Mouse (Mus musculus): ENCODE results near the gene Nectin2. TPM values are rescaled to one million over a fixed set of nuclear protein-coding genes. Genes with fewer than 3 reads are reported as not detected.

Nectin2 gene
- polyA plus RNA-seq, 1 experiment = 8.9 TPM

DNA sequence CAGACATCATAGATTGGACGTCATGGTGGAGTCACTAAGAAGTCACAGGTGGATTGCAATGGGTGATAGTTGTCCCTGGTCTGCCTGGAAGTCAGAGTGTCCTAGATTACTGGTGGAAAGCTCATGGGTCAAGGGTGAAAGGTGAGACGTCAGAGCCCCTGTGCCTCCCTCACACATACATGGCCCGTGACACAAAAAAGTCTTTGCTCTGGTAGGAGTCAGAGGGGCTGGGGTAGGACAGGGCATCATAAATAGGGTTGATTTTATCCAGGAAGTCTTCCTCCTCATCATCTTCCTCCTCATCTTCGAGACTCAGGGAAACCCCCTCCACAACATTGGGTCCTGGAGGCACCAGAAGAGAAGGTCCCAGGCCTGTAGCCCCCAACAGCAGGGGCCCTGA, 32.9 kb downstream of the Nectin2 start:
- H3K27me3 ChIP-seq (ENCODE audit: control insufficient read depth, insufficient read depth, low read length) = no peaks in the 10 kb centered on the region
- H3K4me1 ChIP-seq (ENCODE audit: control insufficient read depth, insufficient read depth, low read length) = peaks cover 8% of the 10 kb centered on the region
- no peak overlapping the region for H3K27ac ChIP-seq (ENCODE audit: insufficient read depth, low read length)
- 87% methylated on average over 4 of the region's 4 CpGs for WGBS
- H3K4me3 ChIP-seq (replicated peaks; ENCODE audit: insufficient read depth, low read depth, low read length) = no peak overlapping the region
- TF ChIP-seq POLR2A (IDR thresholded peaks at IDR 0.05; ENCODE audit: borderline replicate concordance, insufficient read depth, low read length) (no peak), CTCF (IDR thresholded peaks at IDR 0.05; ENCODE audit: borderline replicate concordance, insufficient read depth, low read depth, low read length) (no peak)
- DNase-seq = no peak

DNA sequence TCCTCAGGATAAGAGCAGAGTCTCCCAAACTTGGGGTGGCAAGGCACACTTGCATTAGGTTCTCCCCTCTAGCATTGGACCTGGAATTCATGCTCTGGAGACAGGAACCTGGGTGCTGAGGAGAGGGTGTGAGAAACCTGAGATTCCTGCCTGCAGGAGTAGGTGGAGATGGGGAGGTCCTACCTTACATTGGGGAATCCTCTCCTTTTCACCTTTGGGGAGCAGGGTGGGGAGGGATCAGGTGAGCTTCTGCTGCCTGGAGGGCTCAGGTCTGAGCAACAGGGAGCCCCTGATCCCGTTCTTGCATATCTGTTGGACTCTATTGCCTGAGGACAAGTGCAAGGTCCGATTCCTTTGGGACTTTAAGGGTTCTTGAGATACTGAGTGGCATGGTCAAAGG, 33.5 kb downstream of the Nectin2 start:
- no peak overlapping the region for H3K27ac ChIP-seq (ENCODE audit: insufficient read depth, low read length)
- no peaks in the 10 kb centered on the region for H3K27me3 ChIP-seq (ENCODE audit: control insufficient read depth, insufficient read depth, low read length)
- TF ChIP-seq POLR2A (IDR thresholded peaks at IDR 0.05; ENCODE audit: borderline replicate concordance, insufficient read depth, low read length) (no peak), CTCF (IDR thresholded peaks at IDR 0.05; ENCODE audit: borderline replicate concordance, insufficient read depth, low read depth, low read length) (no peak)
- H3K4me1 ChIP-seq (ENCODE audit: control insufficient read depth, insufficient read depth, low read length) = peaks cover 8% of the 10 kb centered on the region
- peak in 1 of 2 experiments; percentile 18 for DNase-seq
- no peak overlapping the region for H3K4me3 ChIP-seq (replicated peaks; ENCODE audit: insufficient read depth, low read depth, low read length)
- 85% methylated on average over 2 of the region's 2 CpGs for WGBS

GRCm38 (mm10) chr7:19716055-19716682, 34.1 kb downstream of the Nectin2 start:
- Histone ChIP-seq H3K4me1 (ENCODE audit: control insufficient read depth, insufficient read depth, low read length) (peaks cover 8% of the 10 kb centered on the region), H3K27ac (ENCODE audit: insufficient read depth, low read length) (peak overlapping the region; percentile 52), H3K4me3 (replicated peaks; ENCODE audit: insufficient read depth, low read depth, low read length) (peak overlapping the region; percentile 49), H3K27me3 (ENCODE audit: control insufficient read depth, insufficient read depth, low read length) (no peaks in the 10 kb centered on the region)
- no peak for DNase-seq
- TF ChIP-seq POLR2A (IDR thresholded peaks at IDR 0.05; ENCODE audit: borderline replicate concordance, insufficient read depth, low read length) (peak; percentile 43; the same call in 1 of the 2 replicates), CTCF (IDR thresholded peaks at IDR 0.05; ENCODE audit: borderline replicate concordance, insufficient read depth, low read depth, low read length) (no peak)
- 4% methylated on average over 18 of the region's 18 CpGs for WGBS

DNA sequence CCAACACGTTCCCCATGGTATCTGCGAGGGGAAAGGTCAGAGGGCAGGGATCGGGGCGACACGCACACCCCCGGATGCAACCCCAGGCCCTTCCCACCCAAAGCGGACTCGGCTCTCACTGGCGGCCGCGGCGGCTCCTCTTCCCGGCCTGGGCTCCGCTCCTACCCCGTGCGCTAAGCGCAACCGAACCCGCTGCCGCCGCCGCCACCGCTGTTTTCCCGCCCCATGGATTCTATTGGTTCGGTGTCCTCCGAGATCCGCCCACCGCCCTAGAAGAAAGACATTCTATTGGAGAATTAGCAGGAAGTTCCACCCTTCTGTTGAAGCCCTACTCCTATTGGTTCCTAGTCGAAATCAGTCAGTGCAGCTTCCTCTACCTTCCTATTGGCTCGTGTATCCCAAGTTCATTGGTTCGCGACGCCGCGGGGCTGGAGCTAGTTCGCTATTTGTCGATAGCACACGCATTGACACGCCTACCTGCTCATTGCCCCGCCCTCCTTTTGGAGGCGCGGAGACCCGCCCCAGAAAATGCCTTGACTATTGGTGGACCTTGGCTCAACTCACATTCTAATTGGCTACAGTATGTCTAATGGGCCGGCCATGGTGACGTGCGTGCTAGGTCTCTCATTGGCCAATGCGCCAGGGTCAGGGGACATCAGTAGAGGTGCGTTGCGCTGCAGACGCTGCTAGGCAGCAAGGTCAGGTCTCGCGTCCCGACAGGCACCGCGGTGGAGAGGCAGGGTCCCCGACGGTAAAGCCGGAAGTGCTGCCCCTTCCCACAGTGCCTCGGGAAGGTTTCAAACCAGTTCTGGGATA, 34.8 kb downstream of the Nectin2 start, which contains the start of gene Tomm40:
Tomm40 (minus strand) TSS at position 200 of the 816 bp plus-strand sequence.
- peaks cover 8% of the 10 kb centered on the region for H3K4me1 ChIP-seq (ENCODE audit: control insufficient read depth, insufficient read depth, low read length)
- TF ChIP-seq CTCF (IDR thresholded peaks at IDR 0.05; ENCODE audit: borderline replicate concordance, insufficient read depth, low read depth, low read length) (no peak), POLR2A (IDR thresholded peaks at IDR 0.05; ENCODE audit: borderline replicate concordance, insufficient read depth, low read length) (peak; percentile 51; the same call in 1 of the 2 replicates)
- peak within 1 kb of the TSS; percentile 81 for H3K4me3 ChIP-seq (replicated peaks; ENCODE audit: insufficient read depth, low read depth, low read length)
- H3K27ac ChIP-seq (ENCODE audit: insufficient read depth, low read length) = peak within 1 kb of the TSS; percentile 52
- no peaks in the 10 kb centered on the region for H3K27me3 ChIP-seq (ENCODE audit: control insufficient read depth, insufficient read depth, low read length)
- peak; percentile 99 to 100 for DNase-seq
- under 1% methylated on average over 57 of the region's 59 CpGs for WGBS

DNA sequence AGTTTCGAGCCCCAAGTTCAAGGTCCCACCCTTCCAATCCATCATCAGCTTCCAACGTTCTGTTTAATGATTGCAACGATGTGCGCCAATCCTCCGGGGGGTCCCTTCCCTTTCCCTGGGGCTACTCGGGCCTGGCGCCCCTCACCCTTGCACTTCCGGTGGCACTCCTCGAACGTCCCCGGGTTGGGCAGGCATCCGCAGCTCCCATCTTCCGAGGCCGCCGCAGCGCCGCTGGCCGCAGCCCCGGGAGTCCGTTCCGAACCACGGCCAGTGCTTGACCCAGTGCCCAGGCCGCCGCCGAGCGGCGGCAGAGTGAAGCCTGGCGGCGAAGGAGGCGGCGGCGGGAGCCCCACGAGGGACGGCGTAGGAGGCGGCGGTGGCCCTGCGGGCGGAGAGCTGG, 35.4 kb downstream of the Nectin2 start:
- TF ChIP-seq POLR2A (IDR thresholded peaks at IDR 0.05; ENCODE audit: borderline replicate concordance, insufficient read depth, low read length) (no peak), CTCF (IDR thresholded peaks at IDR 0.05; ENCODE audit: borderline replicate concordance, insufficient read depth, low read depth, low read length) (no peak)

GRCm38 (mm10) chr7:19713598-19713997, 36.7 kb downstream of the Nectin2 start:
- no peak overlapping the region for H3K27ac ChIP-seq (ENCODE audit: insufficient read depth, low read length)
- H3K4me1 ChIP-seq (ENCODE audit: control insufficient read depth, insufficient read depth, low read length) = peaks cover 8% of the 10 kb centered on the region
- 86% methylated on average over 9 of the region's 9 CpGs for WGBS
- DNase-seq = peak in 1 of 2 experiments; percentile 21
- H3K4me3 ChIP-seq (replicated peaks; ENCODE audit: insufficient read depth, low read depth, low read length) = no peak overlapping the region
- H3K27me3 ChIP-seq (ENCODE audit: control insufficient read depth, insufficient read depth, low read length) = no peaks in the 10 kb centered on the region
- TF ChIP-seq CTCF (IDR thresholded peaks at IDR 0.05; ENCODE audit: borderline replicate concordance, insufficient read depth, low read depth, low read length) (no peak), POLR2A (IDR thresholded peaks at IDR 0.05; ENCODE audit: borderline replicate concordance, insufficient read depth, low read length) (no peak)

More for the DNA sequence above, 35.4 kb downstream of the Nectin2 start:
- Histone ChIP-seq H3K4me3 (replicated peaks; ENCODE audit: insufficient read depth, low read depth, low read length) (peak overlapping the region; percentile 81), H3K4me1 (ENCODE audit: control insufficient read depth, insufficient read depth, low read length) (peaks cover 8% of the 10 kb centered on the region), H3K27me3 (ENCODE audit: control insufficient read depth, insufficient read depth, low read length) (no peaks in the 10 kb centered on the region), H3K27ac (ENCODE audit: insufficient read depth, low read length) (peak overlapping the region; percentile 27; the same call in 1 of the 2 replicates)
- no peak for DNase-seq
- under 1% methylated on average over 39 of the region's 39 CpGs for WGBS

DNA sequence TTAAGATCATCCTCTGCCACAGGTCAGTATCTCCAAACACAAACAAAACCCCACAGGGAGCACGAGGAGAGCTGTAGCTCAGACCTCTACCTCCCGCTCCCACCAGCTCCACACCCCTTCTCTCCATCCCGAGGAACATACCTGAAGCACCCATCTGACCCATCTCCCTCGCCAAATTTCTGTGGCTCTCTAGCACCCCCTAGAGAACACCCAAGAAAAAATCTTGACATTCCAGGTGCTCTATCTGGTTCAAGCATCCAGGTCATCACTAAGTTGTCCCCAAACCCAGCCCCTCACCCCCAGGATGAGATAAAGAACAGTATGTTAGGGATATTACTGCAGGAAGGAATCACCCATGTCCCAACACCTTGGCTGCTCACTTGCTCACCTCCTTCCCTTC, 37.1 kb downstream of the Nectin2 start:
- no peaks in the 10 kb centered on the region for H3K27me3 ChIP-seq (ENCODE audit: control insufficient read depth, insufficient read depth, low read length)
- H3K4me3 ChIP-seq (replicated peaks; ENCODE audit: insufficient read depth, low read depth, low read length) = no peak overlapping the region
- H3K27ac ChIP-seq (ENCODE audit: insufficient read depth, low read length) = no peak overlapping the region
- TF ChIP-seq CTCF (IDR thresholded peaks at IDR 0.05; ENCODE audit: borderline replicate concordance, insufficient read depth, low read depth, low read length) (peak; percentile 54), POLR2A (IDR thresholded peaks at IDR 0.05; ENCODE audit: borderline replicate concordance, insufficient read depth, low read length) (no peak)
- H3K4me1 ChIP-seq (ENCODE audit: control insufficient read depth, insufficient read depth, low read length) = peaks cover 8% of the 10 kb centered on the region
- peak; percentile 44 to 48 for DNase-seq
- 40% methylated on average over 4 of the region's 4 CpGs for WGBS

All from cerebellum, adult 2 months (tissue).